Mouse (Mus musculus) MEL (cell line): ENCODE data around the gene Ankrd35.

Experiments used
- CHD2 ChIP-seq: IDR thresholded peaks from 2 replicates; pipeline ENCODE4 v1.6.1; 2011; ENCODE audit warnings: low read length, improper control_type of control experiment
- CTCF ChIP-seq, 3 experiments: IDR thresholded peaks in 2 of 3; conservative IDR thresholded peaks in 1 of 3; 2 replicates each; pipeline ENCODE4 v1.5.1; 2011 to 2012; ENCODE audit warnings: low read length in 3 of 3, low read depth in 2 of 3, mild to moderate bottlenecking in 2 of 3, improper control_type of control experiment in 1 of 3, inconsistent platforms in 1 of 3, mixed read lengths in 1 of 3, moderate library complexity in 1 of 3; ENCODE audit not compliant: control insufficient read depth in 1 of 3, insufficient read depth in 1 of 3, poor library complexity in 1 of 3, severe bottlenecking in 1 of 3
- GABPA ChIP-seq: IDR thresholded peaks from 2 replicates; pipeline ENCODE4 v1.6.1; 2012; ENCODE audit warnings: low read depth, mild to moderate bottlenecking, inconsistent platforms, low read length, improper control_type of control experiment, moderate library complexity
- MEF2A ChIP-seq: IDR thresholded peaks from 2 replicates; pipeline ENCODE4 v1.6.1; 2014; ENCODE audit warnings: low read depth, mild to moderate bottlenecking, inconsistent platforms, low read length, improper control_type of control experiment; ENCODE audit not compliant: poor library complexity, insufficient replicate concordance, severe bottlenecking; ENCODE audit errors: extremely low read depth
- POLR2AphosphoS2 ChIP-seq: IDR thresholded peaks from 2 replicates; pipeline ENCODE4 v1.6.1; 2011; ENCODE audit warnings: low read length, improper control_type of control experiment
- TBP ChIP-seq: IDR thresholded peaks from 2 replicates; pipeline ENCODE4 v1.8.0; 2011; ENCODE audit warnings: low read depth, low read length, improper control_type of control experiment

GRCm38 (mm10) chr3:96680269-96680956 lies 10.5 kb downstream of the Ankrd35 start:
- no peak for TF ChIP-seq POLR2AphosphoS2
- TF ChIP-seq CTCF (IDR thresholded peaks at IDR 0.05 in 2 of 3, conservative IDR thresholded peaks at IDR 0.05 in 1 of 3; ENCODE audit: control insufficient read depth in 1 of 3, insufficient read depth in 1 of 3, low read depth in 2 of 3, low read length in 3 of 3, poor library complexity in 1 of 3, severe bottlenecking in 1 of 3) = no peak
- no peak for TF ChIP-seq TBP
- no peak for TF ChIP-seq GABPA
- no peak for TF ChIP-seq MEF2A
- TF ChIP-seq CHD2 = no peak
